Mouse (Mus musculus): ENCODE data around the gene Ccnt2.

GRCm38 (mm10) chr1:127780849-127781248, 6.9 kb downstream of the Ccnt2 start:
- TF ChIP-seq CTCF (conservative IDR thresholded peaks at IDR 0.05; ENCODE audit: low read length) (no peak), POU5F1 (IDR thresholded peaks at IDR 0.05; ENCODE audit: borderline replicate concordance, low read length) (no peak)
